Comparison of ENCODE assay signal across 18 mouse cellular contexts in the genomic region with DNA sequence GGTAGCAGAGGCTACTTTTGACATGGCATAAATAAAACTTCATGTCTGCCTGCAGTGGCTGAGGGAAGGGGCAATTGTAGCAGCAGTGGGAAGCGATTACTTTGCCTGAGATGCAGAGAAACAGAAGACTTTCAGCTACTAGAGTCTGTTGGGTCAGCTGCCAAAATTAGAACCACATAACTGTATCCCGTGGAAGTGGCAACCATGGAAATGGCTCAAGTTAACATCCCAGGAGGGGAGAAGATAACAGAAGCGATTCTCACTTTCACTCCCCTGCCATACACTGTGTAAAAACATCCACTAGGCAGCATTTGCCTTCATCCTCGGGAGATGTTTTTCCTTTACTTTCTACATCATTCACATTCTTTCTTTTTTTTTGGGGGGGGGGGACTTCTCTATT.
"Had no signal": no experiment of that assay in that cellular context is flagged by ENCODE, and none has a peak within 500 bp of the region (broad histone marks: within the 10 kb centered on the region; RNA-seq: fewer than 3 reads in every experiment).

No protein-coding gene starts in this region.

- H3K4me1 ChIP-seq: midbrain, embryonic 10.5 days; midbrain, embryonic 12.5 days; neural tube, embryonic 13.5 days; neural tube, embryonic 15.5 days had no signal

- H3K36me3 ChIP-seq: midbrain, embryonic 10.5 days; midbrain, embryonic 12.5 days; neural tube, embryonic 13.5 days; neural tube, embryonic 15.5 days had no signal

- DNase-seq: lung, adult 2 months; lung, postnatal 10 days; lung, postnatal 4 days; midbrain, embryonic 14.5 days; retina, postnatal 1 day; right cerebral cortex, adult 18-20 months; right cerebral cortex, postnatal 25 days; right cerebral cortex, postnatal 4 days; spleen, adult 18-20 months; thymus, adult 18-20 months; thymus, postnatal 14 days; thymus, postnatal 36 days had no signal

- H3K9me3 ChIP-seq: neural tube, embryonic 13.5 days; neural tube, embryonic 15.5 days had no signal

- H3K27me3 ChIP-seq: midbrain, embryonic 12.5 days; neural tube, embryonic 13.5 days; neural tube, embryonic 15.5 days had no signal

- H3K27ac ChIP-seq: midbrain, embryonic 10.5 days; midbrain, embryonic 12.5 days; neural tube, embryonic 13.5 days; neural tube, embryonic 15.5 days had no signal

- H3K9ac ChIP-seq: midbrain, embryonic 12.5 days; neural tube, embryonic 13.5 days; neural tube, embryonic 15.5 days had no signal

- ATAC-seq: midbrain, embryonic 16.5 days had no signal

- H3K4me2 ChIP-seq: midbrain, embryonic 12.5 days; neural tube, embryonic 13.5 days; neural tube, embryonic 15.5 days had no signal

- H3K4me3 ChIP-seq: midbrain, embryonic 10.5 days; midbrain, embryonic 12.5 days; myocyte; neural tube, embryonic 13.5 days; neural tube, embryonic 15.5 days had no signal
